Mouse (Mus musculus) heart, postnatal 0 days (tissue): Measurements from ENCODE around the gene Atp6v0e. TPM values are rescaled to one million over a fixed set of nuclear protein-coding genes. Genes with fewer than 3 reads are reported as not detected.

ENCODE experiments used
- ATAC-seq: fragments of 200-750 bp; cut with Nextera tagmentation; 2 replicates; pipeline ENCODE4 v1.8.0; 2017; ENCODE audit warnings: low read depth, moderate number of reproducible peaks, moderate library complexity; ENCODE audit not compliant: insufficient read depth
- DNase-seq: peaks from one replicate; pipeline ENCODE4 v3.0.0-alpha.2; 2016; ENCODE audit warnings: low spot score
- H3K27ac ChIP-seq: fragments of 300-500 bp; sonication (generic); 2 replicates; pipeline ENCODE4 v1.5.1; 2014; ENCODE audit warnings: low read depth, mild to moderate bottlenecking
- H3K27me3 ChIP-seq: fragments of 300-500 bp; sonication (generic); 2 replicates; pipeline ENCODE4 v1.6.1; 2014; ENCODE audit warnings: low read length, mixed read lengths; ENCODE audit not compliant: control insufficient read depth, insufficient read depth
- H3K36me3 ChIP-seq: fragments of 300-500 bp; sonication (generic); replicated peaks from 2 replicates; pipeline ENCODE4 v1.6.1; 2014; ENCODE audit warnings: low read length, mixed read lengths; ENCODE audit not compliant: control insufficient read depth, insufficient read depth
- H3K4me1 ChIP-seq: fragments of 300-500 bp; sonication (generic); 2 replicates; pipeline ENCODE4 v1.6.1; 2014; ENCODE audit warnings: antibody characterized with exemption; ENCODE audit not compliant: control insufficient read depth, insufficient read depth
- H3K4me2 ChIP-seq: fragments of 300-500 bp; sonication (generic); 2 replicates; pipeline ENCODE4 v1.6.1; 2014; ENCODE audit warnings: low read depth, mild to moderate bottlenecking, low read length, moderate library complexity
- H3K4me3 ChIP-seq: fragments of 300-500 bp; sonication (generic); 2 replicates; pipeline ENCODE4 v1.5.1; 2014; ENCODE audit warnings: low read depth, low read length
- H3K9ac ChIP-seq: fragments of 300-500 bp; sonication (generic); replicated peaks from 2 replicates; pipeline ENCODE4 v1.6.1; 2014; ENCODE audit warnings: low read depth, low read length, mixed read lengths
- H3K9me3 ChIP-seq: fragments of 300-500 bp; sonication (generic); replicated peaks from 2 replicates; pipeline ENCODE4 v1.6.1; 2016; ENCODE audit warnings: low read length; ENCODE audit not compliant: control insufficient read depth
- CTCF ChIP-seq: IDR thresholded peaks from 2 replicates; pipeline ENCODE4 v1.5.1; 2016; ENCODE audit warnings: antibody characterized with exemption, control low read depth, low read depth
- EP300 ChIP-seq: IDR thresholded peaks from 2 replicates; pipeline ENCODE4 v1.6.1; 2016; ENCODE audit warnings: antibody characterized with exemption, low read depth
- WGBS: fragments of 180-500 bp; shearing (Covaris S2); extraction: QIAGEN DNeasy Blood & Tissue Kit; methylation state at CpG from one replicate; pipeline ENCODE4 v1.1.7; 2014; 5-methylcytosine and 5-hydroxymethylcytosine counted together
- polyA plus RNA-seq: library from polyadenylated mRNA; unstranded; fragments of >200 nt; fragmentation: Nextera tagmentation; extraction: Ambion mirVana; gene quantifications from 2 replicates; pipeline ENCODE4 v1.2.1, GENCODE M21; 2015
- total RNA-seq: library from RNA; depleted of rRNA; stranded (reverse); fragments of >200 nt; gene quantifications from 2 replicates; pipeline ENCODE4 v1.2.3, GENCODE M21; 2014; ENCODE audit warnings: low replicate concordance

Gene Atp6v0e
- total and polyA plus RNA-seq, 2 experiments from 2014 or later: 206 to 298 TPM

DNA sequence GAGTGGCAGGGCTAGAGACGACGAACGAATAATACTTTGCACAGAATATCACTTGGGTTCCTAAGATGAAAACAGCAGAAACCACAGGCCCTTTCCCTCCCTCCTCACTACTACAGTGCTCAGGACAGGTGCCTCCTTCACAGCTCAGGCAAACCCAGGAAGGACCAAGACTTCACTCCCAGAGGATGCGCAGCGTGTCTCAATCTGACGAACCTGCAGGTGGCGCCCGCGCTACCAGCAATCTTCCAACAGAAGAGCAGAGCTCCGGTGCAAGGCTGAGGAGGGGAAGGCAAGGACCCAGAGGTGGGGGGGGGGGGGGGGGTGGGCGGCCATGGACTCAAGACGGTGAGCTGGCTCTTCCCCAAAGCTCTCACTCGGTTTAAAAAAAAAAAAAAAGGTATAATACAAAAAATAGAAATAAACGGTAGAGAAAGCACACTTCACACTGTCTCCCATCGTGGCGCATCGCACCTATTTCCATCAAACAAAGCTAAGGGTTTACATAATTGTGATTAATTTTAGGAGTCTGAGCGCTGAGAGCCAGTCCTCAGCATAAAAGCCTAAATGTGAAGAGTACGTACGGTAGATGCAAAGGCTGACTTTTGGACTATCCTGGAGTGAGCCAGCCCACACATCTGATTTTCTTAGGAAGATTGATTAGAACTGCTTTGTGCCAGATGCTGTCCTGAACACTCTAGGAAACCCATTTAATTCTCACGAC lies 2.7 kb upstream of the Atp6v0e start:
- no peak overlapping the region for H3K4me3 ChIP-seq
- peaks cover 14% of the 10 kb centered on the region for H3K36me3 ChIP-seq
- peak; percentile 72 for DNase-seq
- H3K9me3 ChIP-seq: no peaks in the 10 kb centered on the region
- peak; percentile 29; the same call in 1 of the 2 replicates for ATAC-seq
- H3K27ac ChIP-seq: no peak overlapping the region
- no peak overlapping the region for H3K9ac ChIP-seq
- 26% methylated on average over 21 of the region's 21 CpGs for WGBS
- peaks cover 9% of the 10 kb centered on the region for H3K4me1 ChIP-seq
- no peak overlapping the region for H3K4me2 ChIP-seq
- H3K27me3 ChIP-seq: no peaks in the 10 kb centered on the region
- TF ChIP-seq EP300: no peak
- TF ChIP-seq CTCF: peak; percentile 76

DNA sequence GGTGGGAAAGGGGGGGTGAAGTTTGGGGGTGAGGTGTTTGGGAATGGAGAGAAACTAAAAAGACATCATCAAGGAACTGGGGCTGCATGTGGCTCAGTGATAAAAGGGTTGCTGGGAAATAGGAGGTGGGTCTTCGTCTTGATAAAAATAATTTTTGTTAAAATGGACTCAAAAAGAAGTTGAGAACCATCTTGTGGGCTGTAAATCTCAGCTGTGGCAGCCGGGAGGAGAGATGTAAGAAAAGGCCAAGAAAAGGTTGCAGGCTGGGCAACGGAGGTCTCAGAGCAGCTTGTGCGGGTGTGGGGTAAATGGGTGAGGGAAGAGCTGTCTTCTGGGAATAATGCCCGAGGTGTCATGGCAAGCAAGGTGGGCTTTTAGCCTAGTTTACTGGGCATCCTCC lies 827 bp upstream of the Atp6v0e start:
- H3K27me3 ChIP-seq: no peaks in the 10 kb centered on the region
- no peaks in the 10 kb centered on the region for H3K9me3 ChIP-seq
- no peak overlapping the region for H3K9ac ChIP-seq
- H3K4me1 ChIP-seq: peaks cover 9% of the 10 kb centered on the region
- no peak overlapping the region for H3K4me2 ChIP-seq
- no peak for TF ChIP-seq CTCF
- no peak for TF ChIP-seq EP300
- DNase-seq: no peak
- no peak for ATAC-seq
- H3K4me3 ChIP-seq: no peak overlapping the region
- H3K27ac ChIP-seq: no peak overlapping the region
- WGBS: 78% methylated on average over 5 of the region's 5 CpGs
- H3K36me3 ChIP-seq: no peaks in the 10 kb centered on the region

DNA sequence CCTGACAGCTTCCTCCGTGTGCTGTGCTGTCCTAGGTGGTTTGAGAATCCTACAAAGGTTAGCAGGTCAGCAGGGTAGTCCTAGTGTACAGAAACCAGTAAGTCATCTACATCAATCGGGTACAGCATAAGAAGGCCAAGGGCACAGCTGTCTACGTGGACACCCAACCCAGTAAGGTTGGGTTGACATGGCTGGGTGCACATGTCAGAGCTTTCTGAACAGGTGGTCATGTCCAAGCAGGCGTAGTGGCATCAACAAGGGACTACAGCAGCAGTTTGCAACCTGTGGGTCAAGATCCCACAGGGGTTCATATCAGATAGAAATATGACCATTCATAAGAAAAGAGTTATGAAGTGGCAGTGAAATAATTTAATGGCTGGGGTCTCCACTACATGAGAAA lies 2.6 kb downstream of the Atp6v0e start:
- Histone ChIP-seq H3K4me1 (peaks cover 5% of the 10 kb centered on the region), H3K9me3 (no peaks in the 10 kb centered on the region), H3K4me2 (no peak overlapping the region), H3K4me3 (no peak overlapping the region), H3K27ac (no peak overlapping the region), H3K27me3 (no peaks in the 10 kb centered on the region), H3K9ac (no peak overlapping the region), H3K36me3 (no peaks in the 10 kb centered on the region)
- no peak for TF ChIP-seq EP300
- TF ChIP-seq CTCF: no peak
- no peak for ATAC-seq
- WGBS: 75% methylated on average over 4 of the region's 4 CpGs
- DNase-seq: no peak

DNA sequence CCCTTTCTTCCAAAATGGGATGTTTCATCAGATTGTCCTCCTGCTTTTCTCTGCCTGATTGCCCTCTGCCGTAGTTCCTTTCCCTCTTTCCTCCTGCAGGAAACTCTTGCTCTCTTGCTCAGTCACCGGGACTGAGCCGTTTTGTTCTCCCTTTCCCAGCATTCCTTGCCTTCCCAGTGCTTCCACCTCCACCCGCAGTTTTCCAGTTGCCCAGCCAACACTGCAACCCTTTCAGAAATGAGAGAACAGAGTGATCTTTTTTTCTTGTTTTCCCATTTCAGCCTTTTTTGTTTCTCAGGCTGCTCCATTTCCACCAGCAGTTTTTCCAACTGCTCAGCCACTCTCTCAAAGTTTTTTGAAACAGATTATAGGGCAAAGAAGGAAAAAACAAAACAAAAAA lies 8.2 kb downstream of the Atp6v0e start:
- peaks cover 2% of the 10 kb centered on the region; the same call in 1 of the 2 replicates for H3K4me1 ChIP-seq
- H3K27ac ChIP-seq: no peak overlapping the region
- no peaks in the 10 kb centered on the region for H3K36me3 ChIP-seq
- H3K27me3 ChIP-seq: no peaks in the 10 kb centered on the region
- no peaks in the 10 kb centered on the region for H3K9me3 ChIP-seq
- H3K9ac ChIP-seq: no peak overlapping the region
- no peak overlapping the region for H3K4me2 ChIP-seq
- ATAC-seq (no peak), DNase-seq (no peak)
- WGBS: 49% methylated on average over 4 of the region's 4 CpGs
- H3K4me3 ChIP-seq: no peak overlapping the region
- TF ChIP-seq EP300 (no peak), CTCF (no peak)

DNA sequence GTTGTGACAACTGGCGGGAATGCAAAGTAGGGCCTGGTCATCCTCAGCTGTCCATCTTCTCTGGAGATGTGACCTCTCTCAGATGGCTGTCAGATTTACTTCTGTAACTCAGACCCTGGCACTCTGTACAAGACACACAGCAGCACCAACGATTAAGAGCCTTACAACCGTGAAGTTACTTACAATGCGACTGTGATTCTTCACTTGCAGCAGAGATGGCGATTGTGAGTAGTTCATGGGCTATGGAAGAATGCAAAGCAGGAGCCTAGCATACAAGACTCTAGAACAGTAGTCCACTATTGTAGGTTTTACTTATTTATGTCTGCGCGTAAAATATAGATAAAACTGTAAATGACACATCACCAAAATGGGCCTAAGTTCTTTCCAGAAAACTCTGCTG lies 12.8 kb downstream of the Atp6v0e start:
- H3K9ac ChIP-seq: no peak overlapping the region; the same call in 1 of the 2 replicates
- H3K27ac ChIP-seq: peak overlapping the region; percentile 96
- peaks cover 5% of the 10 kb centered on the region for H3K36me3 ChIP-seq
- peak overlapping the region; percentile 65 for H3K4me2 ChIP-seq
- no peak for TF ChIP-seq EP300
- TF ChIP-seq CTCF: no peak
- no peaks in the 10 kb centered on the region for H3K9me3 ChIP-seq
- ATAC-seq: no peak
- no peak for DNase-seq
- peaks cover 19% of the 10 kb centered on the region for H3K4me1 ChIP-seq
- no peaks in the 10 kb centered on the region for H3K27me3 ChIP-seq
- WGBS: 24% methylated on average over 7 of the region's 7 CpGs
- H3K4me3 ChIP-seq: peak overlapping the region; percentile 82

DNA sequence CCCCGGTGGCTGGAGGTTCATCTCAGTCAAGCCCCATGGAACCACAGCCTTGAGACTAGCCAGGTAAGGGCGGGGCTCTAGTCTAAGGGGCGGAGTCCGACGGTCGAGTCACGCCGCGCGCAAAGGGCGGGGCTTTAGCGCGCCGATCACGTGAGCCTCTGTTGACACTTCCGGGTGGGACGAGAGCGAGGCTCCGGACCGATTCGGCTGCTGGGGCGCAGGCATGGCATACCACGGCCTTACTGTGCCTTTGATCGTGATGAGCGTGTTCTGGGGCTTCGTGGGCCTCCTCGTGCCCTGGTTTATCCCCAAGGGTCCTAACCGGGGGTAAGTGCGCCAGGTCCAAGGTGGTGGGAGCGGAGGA lies 13.2 kb downstream of the Atp6v0e start:
- H3K27ac ChIP-seq: peak overlapping the region; percentile 96
- H3K4me1 ChIP-seq: peaks cover 19% of the 10 kb centered on the region
- DNase-seq (peak; percentile 89), ATAC-seq (peak; percentile 93)
- WGBS: under 1% methylated on average over 30 of the region's 30 CpGs
- peak overlapping the region; percentile 73 for H3K9ac ChIP-seq
- no peaks in the 10 kb centered on the region for H3K9me3 ChIP-seq
- peaks cover 9% of the 10 kb centered on the region for H3K36me3 ChIP-seq
- peak overlapping the region; percentile 82 for H3K4me3 ChIP-seq
- TF ChIP-seq CTCF (no peak), EP300 (peak; percentile 45; the same call in 1 of the 2 replicates)
- H3K4me2 ChIP-seq: peak overlapping the region; percentile 65
- H3K27me3 ChIP-seq: no peaks in the 10 kb centered on the region
